Mouse (Mus musculus) liver, adult (tissue): ENCODE results near the gene Galnt14.

ENCODE experiments used
- GATA4 ChIP-seq: IDR thresholded peaks from 2 replicates; pipeline ENCODE4 v1.6.1; 2014; ENCODE audit warnings: mild to moderate bottlenecking, low read length; ENCODE audit not compliant: insufficient replicate concordance

Galnt14 gene

GRCm38 (mm10) chr17:73694206-73694952 lies 15.9 kb downstream of the Galnt14 start:
- no peak for TF ChIP-seq GATA4

GRCm38 (mm10) chr17:73688261-73688660 lies 22.0 kb downstream of the Galnt14 start:
- no peak for TF ChIP-seq GATA4

- TF ChIP-seq GATA4 = no peak
Observed at GRCm38 (mm10) chr17:73686292-73686691, 24.0 kb downstream of the Galnt14 start.

- no peak for TF ChIP-seq GATA4
Observed at GRCm38 (mm10) chr17:73684746-73685145, 25.5 kb downstream of the Galnt14 start.

- no peak for TF ChIP-seq GATA4
Observed at GRCm38 (mm10) chr17:73671921-73672320, 38.3 kb downstream of the Galnt14 start.

- no peak for TF ChIP-seq GATA4
Observed at GRCm38 (mm10) chr17:73670048-73670447, 40.2 kb downstream of the Galnt14 start.

GRCm38 (mm10) chr17:73668996-73669395 lies 41.3 kb downstream of the Galnt14 start:
- TF ChIP-seq GATA4 = no peak

- no peak for TF ChIP-seq GATA4
Observed at GRCm38 (mm10) chr17:73663237-73663636, 47.0 kb downstream of the Galnt14 start.

GRCm38 (mm10) chr17:73658731-73659445 lies 51.4 kb downstream of the Galnt14 start:
- no peak for TF ChIP-seq GATA4

GRCm38 (mm10) chr17:73656373-73656772 lies 53.9 kb downstream of the Galnt14 start:
- TF ChIP-seq GATA4 = no peak

- TF ChIP-seq GATA4 = no peak
Observed at GRCm38 (mm10) chr17:73654261-73654660, 56.0 kb downstream of the Galnt14 start.

GRCm38 (mm10) chr17:73649371-73649770 lies 60.9 kb downstream of the Galnt14 start:
- no peak for TF ChIP-seq GATA4

- no peak for TF ChIP-seq GATA4
Observed at GRCm38 (mm10) chr17:73641676-73642075, 68.6 kb downstream of the Galnt14 start.

- no peak for TF ChIP-seq GATA4
Observed at GRCm38 (mm10) chr17:73640117-73640480, 70.2 kb downstream of the Galnt14 start.

GRCm38 (mm10) chr17:73639401-73640116 lies 70.7 kb downstream of the Galnt14 start:
- no peak for TF ChIP-seq GATA4

- TF ChIP-seq GATA4 = no peak
Observed at GRCm38 (mm10) chr17:73636988-73637387, 73.3 kb downstream of the Galnt14 start.
